Mouse (Mus musculus): Measurements from ENCODE around the gene Slc30a1.

The Slc30a1 gene

DNA sequence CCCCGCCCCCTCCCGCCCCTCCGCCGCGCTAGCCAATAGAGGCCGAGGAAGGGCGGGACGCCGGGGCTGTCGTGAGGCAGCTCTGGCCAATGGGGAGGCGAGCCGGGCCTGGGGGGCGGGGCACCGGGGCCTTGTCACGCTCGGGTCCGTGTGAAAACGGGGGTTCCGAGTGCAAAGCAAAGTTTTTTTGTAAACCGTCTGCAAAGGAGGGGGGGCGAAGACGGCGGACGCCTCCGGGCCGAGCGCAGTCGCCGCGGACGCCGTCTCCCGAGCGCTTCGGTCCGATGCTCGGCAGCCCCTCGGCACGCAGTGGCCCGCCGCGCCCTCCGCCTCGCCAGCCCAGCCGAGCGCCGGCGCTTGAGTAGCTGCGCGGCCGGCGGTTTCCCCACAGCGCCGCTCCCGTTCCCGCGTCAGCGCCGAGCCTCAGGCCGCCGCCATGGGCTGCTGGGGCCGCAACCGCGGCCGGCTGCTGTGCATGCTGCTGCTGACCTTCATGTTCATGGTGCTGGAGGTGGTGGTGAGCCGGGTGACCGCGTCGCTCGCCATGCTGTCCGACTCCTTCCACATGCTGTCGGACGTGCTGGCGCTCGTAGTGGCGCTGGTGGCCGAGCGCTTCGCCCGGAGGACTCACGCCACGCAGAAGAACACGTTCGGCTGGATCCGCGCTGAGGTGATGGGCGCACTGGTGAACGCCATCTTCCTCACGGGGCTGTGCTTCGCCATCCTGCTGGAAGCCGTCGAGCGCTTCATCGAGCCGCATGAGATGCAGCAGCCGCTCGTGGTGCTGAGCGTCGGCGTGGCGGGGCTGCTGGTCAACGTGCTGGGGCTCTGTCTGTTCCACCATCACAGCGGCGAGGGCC is at the start of gene Slc30a1:
Slc30a1 (plus strand) TSS at position 197 of the 860 bp plus-strand sequence.
- in situ Hi-C loops (cut with MboI) = no loop called here

DNA sequence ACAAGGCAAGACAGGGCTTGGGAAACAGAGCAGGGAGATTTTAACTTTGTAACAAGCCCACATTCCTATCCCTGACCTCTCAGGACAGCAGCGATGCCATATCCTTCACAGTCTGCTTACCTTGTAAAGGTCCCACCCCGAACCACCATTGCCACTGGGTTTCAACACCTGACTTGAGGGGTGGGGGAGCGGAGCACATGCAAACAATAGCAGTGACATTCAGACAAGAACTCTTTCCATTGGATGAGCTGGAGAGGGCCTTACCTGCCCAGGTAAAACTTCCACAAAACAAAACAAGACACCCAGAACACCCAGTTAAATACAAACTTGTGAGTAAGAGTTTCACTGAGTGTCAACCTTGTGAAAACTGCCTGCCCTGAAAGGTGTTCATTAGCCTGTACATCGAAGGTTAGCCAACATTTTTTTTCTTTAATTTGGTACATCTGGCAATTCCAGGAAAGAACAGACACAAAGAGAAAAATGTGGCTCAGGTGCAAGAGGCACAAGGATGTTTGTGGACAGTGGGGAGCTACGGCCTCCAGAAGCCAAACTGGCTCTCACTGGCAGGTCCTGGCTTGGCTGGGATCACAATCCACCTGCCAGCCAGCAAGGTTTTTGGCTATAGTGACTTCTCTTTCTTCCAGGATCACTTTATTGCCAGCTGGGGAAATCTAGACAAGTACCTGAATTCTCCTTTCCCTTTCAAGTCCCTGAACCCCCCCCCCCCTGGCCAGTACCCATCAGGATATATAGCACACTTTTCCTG is 49.5 kb upstream of the Slc30a1 start:
- in situ Hi-C loops (cut with MboI) = no loop called here

DNA sequence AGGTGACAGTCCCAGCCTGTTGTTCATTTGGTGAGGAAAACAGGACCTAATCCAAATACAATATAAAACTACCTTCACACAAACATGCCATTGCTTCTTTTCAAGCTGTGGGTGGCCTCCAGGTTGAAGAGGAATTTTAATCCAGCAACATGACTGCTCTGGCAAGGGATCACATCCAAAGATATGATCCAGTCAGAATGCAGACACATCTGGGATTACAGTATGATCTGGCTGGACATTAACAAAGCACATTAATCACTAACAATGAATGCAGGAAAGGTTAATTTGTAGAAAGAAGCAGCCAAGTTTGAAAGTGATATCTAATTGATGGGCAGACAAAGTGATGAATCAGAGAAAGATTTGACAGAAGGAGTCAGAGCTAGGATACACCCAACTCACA is 48.4 kb upstream of the Slc30a1 start:
- in situ Hi-C loops (cut with MboI) = no loop called here

DNA sequence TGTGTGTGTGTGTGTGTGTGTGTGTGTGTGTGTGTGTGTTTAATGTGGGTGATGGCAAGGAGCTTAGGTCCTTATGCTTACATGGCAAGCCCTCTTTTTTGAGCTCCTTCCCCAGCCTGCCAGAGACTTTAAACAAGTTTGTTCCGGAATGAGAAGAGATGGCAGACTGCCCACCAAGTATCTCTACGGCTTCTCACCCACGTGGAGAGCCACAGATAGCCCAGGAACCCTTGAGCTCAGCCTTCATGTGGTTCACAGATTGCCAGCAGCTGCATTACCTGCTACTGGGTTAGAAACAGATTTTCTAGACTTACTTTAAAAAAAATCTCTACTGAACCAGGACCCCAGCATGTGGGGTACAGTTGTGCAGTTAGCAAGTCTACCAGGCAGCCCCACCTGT is 46.7 kb upstream of the Slc30a1 start:
- in situ Hi-C loops (cut with MboI) = no loop called here

DNA sequence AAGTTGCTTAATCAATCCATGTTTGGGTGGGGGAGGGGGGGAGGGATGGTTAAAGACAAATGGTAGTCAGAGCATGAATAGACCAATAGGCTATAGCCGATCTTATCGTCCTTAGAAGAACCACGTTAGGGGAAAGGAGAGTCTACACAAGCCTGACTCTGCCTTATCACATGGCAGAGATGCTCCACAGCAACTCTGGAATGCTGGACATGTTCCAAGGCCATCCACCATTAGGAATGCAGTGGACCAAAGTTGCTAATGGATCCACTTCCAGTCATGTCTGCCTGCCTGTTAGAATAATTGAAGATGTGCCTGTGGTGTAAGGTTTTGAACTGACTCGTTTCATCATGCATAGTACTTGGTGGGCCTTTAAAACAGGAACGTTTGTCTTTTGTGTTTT is 45.3 kb upstream of the Slc30a1 start:
- in situ Hi-C loops (cut with MboI) = no loop called here

DNA sequence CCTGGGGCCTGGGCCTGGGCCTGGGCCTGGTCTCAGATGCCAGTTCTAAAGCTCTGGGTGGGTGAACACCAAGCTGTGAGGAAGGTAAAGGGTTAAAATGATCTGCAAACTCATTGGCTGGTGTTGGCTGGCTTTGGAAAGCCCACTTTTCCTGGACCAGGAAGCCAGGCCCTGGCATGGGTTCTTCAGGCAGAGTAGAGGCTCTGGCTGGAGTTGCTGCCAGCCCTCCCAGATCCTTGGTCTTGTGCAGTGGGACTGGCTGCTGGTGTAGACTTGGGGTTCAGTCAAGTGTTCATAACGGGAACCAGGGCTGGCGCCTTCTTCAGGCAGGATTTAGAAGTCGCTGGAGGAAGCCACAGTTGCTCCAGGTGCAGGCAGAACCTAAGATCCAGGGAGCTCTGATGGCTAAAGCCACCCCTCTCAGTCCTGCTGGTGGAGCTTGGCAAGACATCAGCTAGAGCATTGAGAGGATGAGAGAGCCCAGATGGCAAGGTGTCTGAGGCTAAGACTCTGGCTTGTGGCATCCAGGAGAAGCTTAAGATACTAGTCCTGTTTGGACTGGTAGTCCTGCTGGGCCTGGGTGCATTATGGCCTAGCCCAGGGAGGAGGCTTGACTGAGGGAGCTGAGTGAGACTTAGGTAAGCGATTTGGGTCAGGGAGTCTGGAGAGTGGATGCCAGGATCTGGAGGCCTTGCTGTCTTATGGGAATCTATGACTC is 42.6 kb upstream of the Slc30a1 start:
- in situ Hi-C loops (cut with MboI) = no loop called here

DNA sequence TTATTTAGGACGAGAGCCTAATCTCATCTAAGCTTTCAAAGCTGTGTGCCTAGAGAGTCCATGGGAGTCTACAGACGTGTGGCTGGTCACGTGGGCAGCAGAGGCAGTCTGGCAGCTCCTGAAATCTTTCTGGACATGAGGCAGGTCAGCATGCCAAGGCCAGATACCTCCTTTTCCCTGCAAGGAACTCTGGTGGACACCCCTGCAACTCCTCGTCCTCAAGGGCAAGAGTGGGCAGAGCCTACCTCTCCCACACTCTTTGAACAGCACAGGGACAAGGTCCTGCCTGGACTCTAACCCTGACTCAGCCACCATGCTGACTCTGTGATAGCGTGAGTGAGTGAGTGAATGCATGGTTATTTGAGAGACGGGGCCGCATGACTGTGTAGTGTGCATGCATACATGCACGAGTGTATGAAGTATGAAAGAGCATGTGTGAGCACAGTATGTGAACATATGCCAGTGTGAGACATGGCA is 42.0 kb upstream of the Slc30a1 start:
- in situ Hi-C loops (cut with MboI) = no loop called here

DNA sequence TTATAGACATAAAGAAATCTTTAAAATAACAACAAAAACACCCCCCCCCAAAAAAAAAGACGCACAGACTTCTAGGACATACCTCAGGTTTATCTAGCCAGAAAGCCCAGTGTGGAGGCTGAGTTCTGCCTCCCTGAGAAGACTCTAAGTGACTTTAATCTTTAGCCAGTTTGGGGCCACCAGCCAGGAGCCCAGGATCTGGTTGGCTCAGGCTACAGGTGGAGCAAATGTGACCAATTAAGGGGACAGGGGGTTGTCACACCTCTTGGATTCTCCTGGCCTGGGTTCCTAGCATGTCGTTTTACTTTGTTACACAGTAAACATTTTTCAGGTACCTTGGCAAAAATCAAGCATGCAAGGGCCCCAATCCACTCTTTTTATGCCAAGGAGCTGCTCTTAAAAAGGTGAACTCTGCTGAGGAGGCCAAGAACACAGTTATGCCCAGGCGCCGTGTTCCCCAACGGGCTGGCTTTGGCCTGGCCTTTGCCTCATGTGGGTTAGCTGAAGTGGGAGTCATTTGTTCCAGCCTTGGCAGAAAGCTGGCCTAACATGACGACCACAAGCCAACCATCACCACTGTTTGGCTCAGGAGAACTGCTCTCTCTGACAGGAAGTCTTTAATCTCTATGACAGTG is 34.4 kb upstream of the Slc30a1 start:
- in situ Hi-C loops (cut with MboI) = no loop called here

DNA sequence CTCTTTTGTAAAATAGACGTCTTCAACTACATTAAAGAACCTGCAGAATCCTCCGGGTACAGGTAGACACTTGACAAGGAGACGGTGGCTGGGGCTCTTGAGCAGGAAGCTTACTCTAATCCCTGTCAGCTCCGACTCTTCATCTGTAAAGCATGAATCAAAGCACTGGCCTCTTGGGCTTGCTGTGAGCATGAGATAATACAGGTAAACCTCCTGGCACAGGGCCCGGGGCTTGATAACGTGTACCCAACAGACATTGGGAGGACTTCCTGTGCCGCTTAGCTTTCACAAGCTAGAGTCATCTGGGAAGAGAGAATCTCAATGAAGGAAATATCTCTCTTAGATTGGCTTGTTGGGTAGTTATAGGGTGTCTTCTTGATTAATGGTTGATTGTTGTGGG is 31.6 kb upstream of the Slc30a1 start:
- in situ Hi-C loops (cut with MboI) = no loop called here

DNA sequence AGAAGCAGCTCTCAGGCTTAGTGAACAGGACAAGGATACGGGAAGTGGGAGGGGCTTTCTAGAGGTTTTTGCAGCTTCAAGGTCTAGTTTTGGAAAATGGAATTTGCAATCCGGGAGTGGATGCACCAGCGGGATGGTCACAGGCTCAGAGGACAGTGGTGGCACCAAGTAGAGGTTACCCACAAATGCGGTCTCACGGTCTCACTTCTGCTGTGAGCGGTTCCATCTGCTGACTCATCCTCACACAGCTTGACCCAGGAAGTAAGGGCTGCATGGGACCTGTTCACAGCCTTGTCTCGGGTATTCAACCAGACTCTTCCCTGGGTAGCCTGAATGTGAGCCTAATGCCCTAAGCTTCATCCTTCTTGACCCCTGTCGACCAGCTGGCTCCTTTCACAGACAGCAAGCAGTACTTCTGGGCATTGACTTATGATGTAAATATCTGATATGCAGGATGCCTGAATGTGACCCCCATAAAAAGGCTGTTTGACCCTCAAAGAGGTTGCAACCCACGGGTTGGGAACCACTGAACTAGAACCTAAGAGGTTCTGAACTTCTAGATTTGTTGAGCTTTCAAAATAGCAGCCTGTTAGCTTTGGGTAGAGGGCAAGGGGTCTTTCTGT is 30.8 kb upstream of the Slc30a1 start:
- in situ Hi-C loops (cut with MboI) = no loop called here

DNA sequence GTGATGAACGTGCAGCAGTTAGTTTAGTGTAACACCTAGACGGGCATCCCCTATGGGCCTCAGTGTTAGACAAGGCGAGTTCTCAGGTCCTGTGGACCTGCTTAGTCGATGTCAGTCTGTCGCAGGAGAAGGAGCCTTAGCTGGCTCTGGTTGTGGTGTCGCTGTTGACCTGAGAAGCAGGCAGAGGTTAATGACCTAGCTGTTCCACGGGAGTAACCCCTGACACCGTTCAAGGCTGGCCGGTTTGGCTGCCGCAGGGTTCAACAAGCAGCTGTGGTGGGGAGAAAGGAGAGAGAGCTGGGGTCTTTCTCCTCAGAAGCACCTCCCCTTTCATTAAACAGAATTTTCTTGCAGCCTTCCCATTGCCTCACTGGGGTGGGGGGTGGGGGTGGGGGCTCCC is 28.9 kb upstream of the Slc30a1 start:
- in situ Hi-C loops (cut with MboI) = no loop called here

DNA sequence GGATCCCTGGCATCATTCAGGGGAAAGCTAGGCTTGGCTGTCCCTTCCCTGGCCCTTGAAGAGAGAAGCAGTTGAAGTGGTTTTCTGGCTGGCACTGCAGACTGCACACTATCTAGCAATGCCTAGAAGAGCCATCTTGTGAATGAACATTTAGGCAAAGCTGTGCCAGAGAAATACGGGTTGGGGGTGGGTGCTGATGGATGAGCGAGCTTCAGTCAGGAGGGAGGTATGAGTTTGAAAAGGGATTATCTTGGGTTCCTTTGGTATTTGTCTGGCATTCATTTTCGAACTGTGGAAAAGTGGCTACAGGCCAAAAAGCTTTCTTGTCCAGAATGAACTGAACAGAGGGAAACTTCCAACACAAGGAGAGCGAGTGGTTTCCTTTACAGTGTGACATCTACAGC is 28.0 kb upstream of the Slc30a1 start:
- in situ Hi-C loops (cut with MboI) = no loop called here

DNA sequence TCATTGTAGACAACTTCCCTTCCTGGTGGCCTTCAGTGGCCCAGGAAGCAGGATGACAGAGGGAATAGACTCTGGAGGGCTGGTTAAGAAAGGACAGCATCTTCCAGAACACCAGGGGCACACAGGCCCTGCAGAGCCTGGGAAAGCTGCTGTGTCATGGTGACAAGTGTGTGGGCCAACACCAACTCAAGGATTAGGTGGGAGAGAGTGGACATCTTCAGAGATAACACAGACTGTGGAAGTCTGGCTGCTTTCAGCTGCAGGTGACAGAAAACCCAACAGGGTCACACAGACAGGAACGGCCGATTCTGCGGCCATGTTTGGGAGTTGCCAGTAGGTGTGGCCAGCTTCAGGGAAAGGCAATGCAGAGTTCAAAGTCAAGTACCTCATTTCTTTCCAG is 26.3 kb upstream of the Slc30a1 start:
- in situ Hi-C loops (cut with MboI) = no loop called here

DNA sequence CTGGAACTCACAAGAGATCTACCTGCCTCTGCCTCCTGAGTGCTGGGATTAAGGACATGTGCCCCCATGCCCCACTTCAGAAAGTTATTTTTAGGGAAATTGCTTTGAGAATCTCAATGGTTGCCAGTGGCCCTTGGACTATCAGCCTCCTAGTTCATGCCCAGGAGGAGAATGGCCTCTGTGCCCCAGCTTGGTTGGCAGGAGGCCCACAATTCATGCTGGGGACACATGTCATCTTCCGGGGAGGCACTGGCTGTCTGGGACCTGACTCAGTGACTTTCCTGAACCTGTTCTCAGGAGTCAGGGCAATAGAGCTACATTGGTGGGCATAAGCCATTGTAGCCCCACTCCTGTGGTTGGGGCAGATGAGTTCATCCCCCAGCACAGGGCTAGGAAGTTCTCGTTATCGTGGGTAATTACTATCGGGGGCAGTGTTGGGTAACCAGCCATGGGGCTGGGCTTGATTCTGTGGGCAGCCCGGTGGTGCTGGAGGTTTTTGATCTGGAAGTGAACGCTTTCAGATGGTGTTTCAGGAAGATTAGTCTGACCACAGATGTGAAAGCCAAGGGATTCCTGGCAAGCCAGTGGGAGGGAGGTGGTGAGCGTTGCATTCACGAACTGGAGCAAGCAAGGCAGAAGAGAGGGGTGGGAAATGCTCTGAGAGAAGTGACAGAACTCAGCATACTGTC is 25.5 kb upstream of the Slc30a1 start:
- in situ Hi-C loops (cut with MboI) = no loop called here

DNA sequence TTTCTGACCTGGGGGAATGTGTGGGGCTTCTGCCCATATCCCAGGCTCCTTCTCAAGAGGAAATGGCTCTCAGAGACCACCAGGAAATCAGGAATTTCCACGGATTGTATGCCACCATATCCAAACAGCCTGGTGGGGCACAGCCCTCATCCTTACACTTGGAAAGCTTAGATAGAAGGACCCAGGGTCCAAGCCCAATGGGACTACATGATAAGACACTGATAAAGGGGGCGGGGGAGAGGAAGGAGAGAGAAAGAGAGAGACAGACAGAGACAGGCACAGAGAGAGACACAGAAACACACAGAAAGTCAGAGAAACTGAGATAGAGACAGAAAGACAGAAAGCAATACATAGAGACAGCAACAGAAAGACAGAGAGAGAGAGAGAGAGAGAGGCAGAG is 24.9 kb upstream of the Slc30a1 start:
- in situ Hi-C loops (cut with MboI) = no loop called here

DNA sequence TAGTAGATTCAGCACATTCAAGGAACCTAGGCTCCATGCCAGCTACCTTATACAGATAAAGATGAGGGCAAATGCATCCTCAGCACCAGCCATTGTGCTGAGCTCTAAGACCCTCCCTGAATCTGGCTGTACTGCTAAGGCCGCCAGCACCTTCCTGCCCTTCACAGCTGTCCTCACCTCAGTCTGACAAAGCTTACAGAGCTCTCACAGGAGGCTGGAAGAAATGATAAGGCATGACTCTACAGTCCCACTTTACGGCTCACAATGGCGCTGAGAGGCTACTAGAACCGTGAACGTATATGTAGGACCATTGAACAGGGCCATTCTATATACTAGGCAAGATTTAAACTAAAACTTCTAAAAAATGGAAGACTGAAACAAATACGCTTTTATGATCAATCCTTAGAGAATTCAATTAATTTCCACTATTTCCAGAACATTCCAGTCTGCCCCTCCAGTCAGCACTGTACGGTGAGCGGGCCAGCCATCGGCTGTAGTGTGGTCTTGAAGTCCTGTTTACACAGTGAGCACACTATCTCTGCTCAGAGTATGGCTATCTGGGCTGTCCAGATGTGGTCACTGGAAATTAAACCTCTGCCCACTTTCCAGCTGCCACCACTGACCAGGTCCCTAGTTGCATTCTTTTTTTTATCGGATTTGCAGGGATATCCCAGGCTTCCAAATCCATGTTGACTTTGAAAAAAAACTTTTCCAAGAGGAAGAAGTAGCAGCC is 23.9 kb upstream of the Slc30a1 start:
- in situ Hi-C loops (cut with MboI) = no loop called here

DNA sequence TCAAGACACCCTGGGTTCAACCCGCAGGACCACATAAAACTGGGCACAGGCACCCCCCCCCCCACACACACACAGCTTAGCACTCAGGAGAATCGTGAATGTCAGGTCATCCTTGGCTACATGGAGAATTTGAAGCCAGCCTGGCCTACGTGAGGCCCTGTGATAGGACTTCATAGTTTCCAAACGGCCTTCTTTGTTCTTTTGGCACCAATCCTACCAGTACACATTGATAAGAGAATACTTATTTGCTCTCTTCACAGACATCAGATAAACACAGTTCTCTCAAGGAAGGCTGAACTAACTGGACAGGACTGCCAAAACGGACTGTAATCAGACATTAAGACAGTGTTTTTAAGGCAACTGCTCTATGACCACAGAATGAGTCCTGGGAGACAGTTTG is 22.9 kb upstream of the Slc30a1 start:
- in situ Hi-C loops (cut with MboI) = no loop called here

DNA sequence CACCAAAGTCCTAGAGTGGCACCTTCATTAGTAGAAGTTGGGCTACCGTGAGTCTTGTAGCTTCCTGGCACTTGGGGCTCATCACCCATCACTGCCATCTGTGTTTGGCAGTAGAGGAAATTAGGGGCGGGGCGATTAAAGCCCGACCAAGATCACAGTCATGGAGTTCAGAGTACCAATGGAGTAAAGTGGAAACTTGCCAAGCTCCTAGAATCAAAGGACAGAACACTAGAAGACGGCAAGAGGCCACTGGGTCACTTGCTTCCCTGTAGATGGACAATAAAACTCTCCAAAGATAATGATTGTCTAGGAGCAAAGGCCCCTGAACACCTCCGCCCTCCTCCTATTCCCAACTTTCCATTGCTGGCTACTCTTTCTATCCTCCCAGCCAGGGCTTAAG is 14.7 kb upstream of the Slc30a1 start:
- in situ Hi-C loops (cut with MboI) = no loop called here

DNA sequence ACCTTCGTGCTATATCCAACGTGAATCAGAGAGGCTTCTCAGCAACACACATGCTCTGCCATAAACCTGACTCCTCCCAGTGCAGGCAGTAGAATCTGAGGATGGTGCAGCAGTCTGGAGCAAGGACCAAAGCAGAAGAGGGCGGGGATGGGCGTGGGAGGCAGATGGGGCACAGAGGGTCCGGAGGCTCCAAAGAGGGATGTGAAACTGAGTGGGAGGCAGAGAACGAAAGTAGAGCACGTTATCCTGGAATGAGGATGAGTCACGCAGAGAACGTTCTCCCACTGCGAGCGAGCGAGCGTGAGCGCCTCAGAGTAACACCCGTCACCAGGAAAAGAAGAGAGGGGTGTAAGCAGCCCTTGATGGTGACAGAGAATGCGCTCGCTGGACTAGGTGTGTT is 12.2 kb upstream of the Slc30a1 start:
- in situ Hi-C loops (cut with MboI) = no loop called here

DNA sequence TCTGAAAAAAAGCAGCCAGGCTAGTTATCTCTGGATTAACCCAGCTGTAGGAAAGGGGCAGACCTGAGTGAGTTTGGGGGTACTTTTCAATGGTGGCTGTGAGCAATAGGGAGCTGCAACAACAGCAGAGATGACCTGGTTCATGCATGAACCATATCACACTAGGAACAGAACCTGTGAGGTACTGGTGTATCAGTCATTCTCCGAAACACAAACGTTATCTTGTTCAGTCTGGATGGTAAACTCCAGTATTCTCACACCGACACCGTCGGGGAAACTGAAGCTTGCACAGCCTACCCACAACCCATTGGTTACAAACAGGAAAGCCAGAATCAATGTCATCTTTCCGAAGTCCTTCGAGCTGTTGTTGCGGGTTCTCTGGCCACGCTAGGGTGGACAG is 11.7 kb upstream of the Slc30a1 start:
- in situ Hi-C loops (cut with MboI) = no loop called here

Data from mature B cell (primary cell).